Mouse (Mus musculus): ENCODE data around the gene C2cd4a.

The C2cd4a gene

GRCm38 (mm10) chr9:67834535-67834934 lies 2.4 kb upstream of the C2cd4a start:
- CTCF ChIA-PET: no interaction called here

GRCm38 (mm10) chr9:67831359-67832045 lies 628 bp downstream of the C2cd4a start:
- CTCF ChIA-PET: no interaction called here

GRCm38 (mm10) chr9:67830411-67831358 lies 1.4 kb downstream of the C2cd4a start:
- CTCF ChIA-PET: no interaction called here

- CTCF ChIA-PET: interaction anchor here (0.9 to 1.6 kb wide), 2 partner anchors 25 to 47 kb away, joined by 3 to 6 read pairs; no protein-coding TSS in a partner anchor
Measured at GRCm38 (mm10) chr9:67828182-67828581, 3.9 kb downstream of the C2cd4a start.

GRCm38 (mm10) chr9:67825527-67825926 lies 6.6 kb downstream of the C2cd4a start:
- CTCF ChIA-PET: no interaction called here

- CTCF ChIA-PET: no interaction called here
Measured at GRCm38 (mm10) chr9:67823131-67823530, 9.0 kb downstream of the C2cd4a start.

- CTCF ChIA-PET: no interaction called here
Measured at GRCm38 (mm10) chr9:67818668-67818950, 13.5 kb downstream of the C2cd4a start.

GRCm38 (mm10) chr9:67817898-67818667 lies 14.0 kb downstream of the C2cd4a start:
- CTCF ChIA-PET: no interaction called here

GRCm38 (mm10) chr9:67816172-67816928 lies 15.8 kb downstream of the C2cd4a start:
- CTCF ChIA-PET: no interaction called here

- CTCF ChIA-PET: no interaction called here
Measured at GRCm38 (mm10) chr9:67813665-67814337, 18.3 kb downstream of the C2cd4a start.

- CTCF ChIA-PET: no interaction called here
Measured at GRCm38 (mm10) chr9:67813171-67813570, 19.0 kb downstream of the C2cd4a start.

GRCm38 (mm10) chr9:67811116-67811515 lies 21.0 kb downstream of the C2cd4a start:
- CTCF ChIA-PET: no interaction called here

GRCm38 (mm10) chr9:67810527-67810926 lies 21.6 kb downstream of the C2cd4a start:
- CTCF ChIA-PET: no interaction called here

GRCm38 (mm10) chr9:67807000-67807399 lies 25.1 kb downstream of the C2cd4a start:
- CTCF ChIA-PET: no interaction called here

- CTCF ChIA-PET: no interaction called here
Measured at GRCm38 (mm10) chr9:67802241-67802640, 29.9 kb downstream of the C2cd4a start.

GRCm38 (mm10) chr9:67799078-67799819 lies 32.9 kb downstream of the C2cd4a start:
- CTCF ChIA-PET: interaction anchor here (0.6 kb wide), 2 partner anchors 173 to 1188 kb away, joined by 3 read pairs; no protein-coding TSS in a partner anchor

GRCm38 (mm10) chr9:67795205-67795675 lies 36.9 kb downstream of the C2cd4a start:
- CTCF ChIA-PET: no interaction called here

GRCm38 (mm10) chr9:67794668-67795067 lies 37.5 kb downstream of the C2cd4a start:
- CTCF ChIA-PET: no interaction called here

GRCm38 (mm10) chr9:67794216-67794615 lies 37.9 kb downstream of the C2cd4a start:
- CTCF ChIA-PET: no interaction called here

- CTCF ChIA-PET: no interaction called here
Measured at GRCm38 (mm10) chr9:67793501-67793900, 38.6 kb downstream of the C2cd4a start.

Data from spleen, embryonic (tissue).